Mouse (Mus musculus) midbrain, postnatal 0 days (tissue): Measurements from ENCODE around the gene Parg. TPM values are rescaled to one million over a fixed set of nuclear protein-coding genes. Genes with fewer than 3 reads are reported as not detected.

Source experiments
- ATAC-seq: fragments of 200-750 bp; cut with Nextera tagmentation; 2 replicates; pipeline ENCODE4 v1.8.0; 2017; ENCODE audit warnings: moderate number of reproducible peaks, mild to moderate bottlenecking, moderate TSS enrichment, moderate library complexity; ENCODE audit not compliant: low FRiP score
- DNase-seq: peaks from one replicate; pipeline ENCODE4 v3.0.0-alpha.2; 2015; ENCODE audit warnings: low spot score
- H3K27ac ChIP-seq: fragments of 300-500 bp; sonication (generic); 2 replicates; pipeline ENCODE4 v1.5.1; 2014; ENCODE audit warnings: low read depth, mild to moderate bottlenecking, low read length, mixed read lengths
- H3K27me3 ChIP-seq: fragments of 300-500 bp; sonication (generic); 2 replicates; pipeline ENCODE4 v1.6.1; 2014; ENCODE audit warnings: low read length, control low read depth, mixed read lengths; ENCODE audit not compliant: insufficient read depth
- H3K36me3 ChIP-seq: fragments of 300-500 bp; sonication (generic); 2 replicates; pipeline ENCODE4 v1.6.1; 2014; ENCODE audit warnings: low read length, control low read depth, mixed read lengths; ENCODE audit not compliant: insufficient read depth
- H3K4me1 ChIP-seq: fragments of 300-500 bp; sonication (generic); 2 replicates; pipeline ENCODE4 v1.6.1; 2014; ENCODE audit warnings: mild to moderate bottlenecking, control low read depth, antibody characterized with exemption, low read length, mixed read lengths; ENCODE audit not compliant: insufficient read depth
- H3K4me2 ChIP-seq: fragments of 300-500 bp; sonication (generic); 2 replicates; pipeline ENCODE4 v1.6.1; 2014; ENCODE audit warnings: low read depth, mild to moderate bottlenecking, low read length, mixed read lengths; ENCODE audit not compliant: poor library complexity, severe bottlenecking
- H3K4me3 ChIP-seq: fragments of 300-500 bp; sonication (generic); 2 replicates; pipeline ENCODE4 v1.5.1; 2014; ENCODE audit warnings: low read depth, mild to moderate bottlenecking, low read length, moderate library complexity
- H3K9ac ChIP-seq: fragments of 300-500 bp; sonication (generic); replicated peaks from 2 replicates; pipeline ENCODE4 v1.6.1; 2014; ENCODE audit warnings: mild to moderate bottlenecking, low read length, moderate library complexity, mixed read lengths; ENCODE audit not compliant: poor library complexity, severe bottlenecking
- H3K9me3 ChIP-seq: fragments of 300-500 bp; sonication (generic); 2 replicates; pipeline ENCODE4 v1.6.1; 2016; ENCODE audit warnings: low read length, control low read depth
- CTCF ChIP-seq: IDR thresholded peaks from 2 replicates; pipeline ENCODE4 v1.5.1; 2016; ENCODE audit warnings: antibody characterized with exemption, mild to moderate bottlenecking
- WGBS: fragments of 180-500 bp; shearing (Covaris S2); extraction: QIAGEN DNeasy Blood & Tissue Kit; methylation state at CpG from one replicate; pipeline ENCODE4 v1.1.7; 2014; 5-methylcytosine and 5-hydroxymethylcytosine counted together
- polyA plus RNA-seq: library from polyadenylated mRNA; unstranded; fragments of >200 nt; fragmentation: Nextera tagmentation; extraction: Ambion mirVana; gene quantifications from 2 replicates; pipeline ENCODE4 v1.2.1, GENCODE M21; 2015
- total RNA-seq: library from RNA; depleted of rRNA; stranded (reverse); fragments of >200 nt; gene quantifications from 2 replicates; pipeline ENCODE4 v1.2.3, GENCODE M21; 2014

The Parg gene
- total and polyA plus RNA-seq, 2 experiments from 2014 or later, result 25.7 to 45.9 TPM

DNA sequence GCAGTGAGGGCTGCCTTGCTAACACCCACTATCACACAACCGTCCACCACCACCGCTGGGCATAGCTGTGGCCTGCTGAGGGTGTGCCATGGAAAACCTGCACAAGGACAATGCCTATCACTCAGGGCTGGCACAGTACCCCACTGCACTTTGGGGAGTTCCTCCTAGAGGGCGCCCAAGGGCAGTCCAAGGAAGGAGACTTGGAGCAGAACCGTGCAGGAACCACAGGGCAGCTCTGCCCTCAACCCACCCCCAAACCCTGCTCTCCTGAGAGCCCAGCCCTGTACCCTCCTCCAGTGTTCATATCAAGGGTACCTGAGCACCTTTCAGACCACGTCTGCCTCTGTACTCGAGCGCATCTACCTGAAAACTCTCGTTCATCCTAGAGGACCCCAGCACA, 108.1 kb downstream of the Parg start:
- H3K4me2 ChIP-seq, result no peak overlapping the region
- H3K4me3 ChIP-seq, result no peak overlapping the region
- no peak overlapping the region for H3K9ac ChIP-seq
- TF ChIP-seq CTCF, result peak; percentile 57
- ATAC-seq (no peak), DNase-seq (peak; percentile 50)
- no peaks in the 10 kb centered on the region for H3K9me3 ChIP-seq
- H3K27me3 ChIP-seq, result no peaks in the 10 kb centered on the region
- no peaks in the 10 kb centered on the region for H3K4me1 ChIP-seq
- H3K27ac ChIP-seq, result no peak overlapping the region
- no peaks in the 10 kb centered on the region for H3K36me3 ChIP-seq
- 44% methylated on average over 8 of the region's 8 CpGs for WGBS

DNA sequence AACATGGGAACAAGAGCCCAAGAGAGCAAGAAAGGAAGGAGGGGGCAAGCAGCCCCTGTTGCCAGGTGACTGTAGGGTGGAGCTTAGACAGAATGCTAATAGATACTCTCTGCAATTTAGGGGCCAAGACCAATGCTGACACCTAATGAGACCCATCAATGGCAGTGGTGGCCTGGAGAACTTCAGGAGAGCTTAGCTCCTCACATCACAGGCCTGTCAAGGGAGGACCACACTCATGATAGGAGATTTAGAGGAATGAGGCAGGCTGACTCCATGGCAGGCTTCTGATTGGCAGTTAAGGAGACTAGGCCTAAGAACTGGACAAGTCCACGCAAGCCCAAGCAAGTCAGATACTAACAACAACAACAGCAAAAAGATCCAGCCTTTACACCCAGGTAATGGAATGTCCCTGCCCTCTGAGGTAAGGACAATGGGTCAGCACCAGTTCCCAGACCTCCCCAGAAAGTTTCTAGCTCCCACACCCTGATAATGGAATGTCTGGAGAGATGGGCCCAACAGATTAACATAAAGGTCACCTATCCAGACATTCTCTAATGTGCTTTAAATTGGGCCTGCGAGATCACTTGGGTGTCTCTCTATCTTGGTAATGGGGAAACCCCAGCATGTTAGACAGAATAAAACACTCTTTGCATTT, 109.8 kb downstream of the Parg start:
- ATAC-seq, result no peak
- 94% methylated on average over 2 of the region's 2 CpGs for WGBS
- no peaks in the 10 kb centered on the region for H3K27me3 ChIP-seq
- no peaks in the 10 kb centered on the region for H3K9me3 ChIP-seq
- no peak overlapping the region for H3K4me3 ChIP-seq
- H3K9ac ChIP-seq, result no peak overlapping the region
- H3K4me1 ChIP-seq, result no peaks in the 10 kb centered on the region
- H3K36me3 ChIP-seq, result no peaks in the 10 kb centered on the region
- H3K27ac ChIP-seq, result no peak overlapping the region
- H3K4me2 ChIP-seq, result no peak overlapping the region
- no peak for TF ChIP-seq CTCF
- no peak for DNase-seq

DNA sequence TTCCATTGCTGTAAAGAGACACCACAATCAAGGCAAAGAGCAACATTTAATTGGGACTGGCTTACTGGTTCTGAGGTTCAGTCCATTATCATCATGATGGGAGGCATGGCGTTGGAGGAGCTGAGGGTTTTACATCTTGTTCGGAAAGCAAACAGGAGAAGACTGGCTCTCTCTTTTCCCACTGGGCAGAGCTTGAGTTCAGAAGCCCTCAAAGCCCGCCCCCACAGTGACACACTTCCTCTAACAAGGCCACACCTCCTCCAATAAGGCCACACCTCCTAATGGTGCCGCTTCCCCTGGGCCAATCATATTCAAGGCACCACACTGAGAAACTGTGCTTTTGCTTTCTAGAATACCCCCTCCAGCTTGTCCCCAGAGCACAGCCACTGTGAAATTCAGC, 116.1 kb downstream of the Parg start:
- 0 out of 2 replicates have a peak overlapping the region, but pooled peaks have one; percentile 16 for H3K4me2 ChIP-seq

DNA sequence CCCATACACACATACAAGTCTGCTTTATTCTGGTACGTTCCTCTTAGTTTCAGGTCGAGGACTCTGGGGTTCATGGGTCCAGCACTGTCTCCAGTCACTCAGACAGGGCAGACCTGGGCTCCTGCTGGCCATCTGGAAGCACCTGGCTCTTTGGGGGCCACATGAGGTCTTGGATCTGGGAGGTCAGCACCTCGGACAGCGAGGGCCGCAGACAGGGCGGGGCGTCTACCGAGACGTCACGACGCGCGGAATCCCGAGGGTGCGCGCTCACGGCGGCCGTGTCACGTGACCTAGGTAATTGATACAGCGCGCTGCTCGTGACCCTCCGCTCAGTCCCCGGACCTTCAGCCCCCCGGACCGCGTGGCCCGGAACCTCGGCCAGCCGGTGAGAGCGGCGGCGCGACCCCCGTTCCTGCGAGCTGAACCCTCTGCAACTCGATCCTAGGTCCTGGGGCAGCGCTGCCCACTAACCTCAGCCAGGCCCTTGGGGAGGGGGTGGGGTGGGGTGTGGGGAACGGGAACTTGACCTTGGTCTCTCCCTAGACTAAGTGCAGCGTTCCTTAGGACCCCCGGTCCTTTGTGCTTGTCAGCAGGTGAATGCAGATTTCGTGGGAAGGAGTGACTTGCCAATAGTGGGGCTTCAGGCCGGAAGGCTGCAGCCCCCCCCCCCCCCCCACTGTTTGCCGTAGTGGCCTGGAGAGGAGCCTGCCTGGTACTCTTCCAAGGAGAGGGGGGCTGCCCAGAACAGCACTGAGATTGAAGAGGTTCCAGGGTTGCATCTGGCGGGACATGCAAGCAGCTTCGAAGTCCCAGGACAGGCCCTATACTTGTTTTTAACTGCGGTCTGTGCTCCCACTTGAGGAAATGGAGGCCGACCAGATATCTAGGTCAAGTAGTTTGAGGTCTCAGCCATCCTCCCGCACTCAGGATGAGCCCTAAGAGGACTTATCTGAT, 120.3 kb downstream of the Parg start, which contains the start of gene Ogdhl:
TSS of gene Ogdhl (plus strand) at position 288 of the 954 bp plus-strand sequence.
- H3K27ac ChIP-seq, result peak within 1 kb of the TSS; percentile 26; the same call in 1 of the 2 replicates
- WGBS, result 3% methylated on average over 47 of the region's 50 CpGs
- H3K27me3 ChIP-seq, result no peaks in the 10 kb centered on the region
- no peaks in the 10 kb centered on the region for H3K9me3 ChIP-seq
- H3K4me3 ChIP-seq, result peak within 1 kb of the TSS; percentile 61
- H3K4me1 ChIP-seq, result peaks cover 6% of the 10 kb centered on the region; the same call in 1 of the 2 replicates
- peak; percentile 68 for DNase-seq
- TF ChIP-seq CTCF, result no peak
- ATAC-seq, result peak; percentile 76
- peak within 1 kb of the TSS; percentile 79 for H3K9ac ChIP-seq
- H3K4me2 ChIP-seq, result peak within 1 kb of the TSS; percentile 92
- H3K36me3 ChIP-seq, result no peaks in the 10 kb centered on the region

More for the DNA sequence above, 116.1 kb downstream of the Parg start:
- Histone ChIP-seq H3K4me1 (peaks cover 5% of the 10 kb centered on the region; the same call in 1 of the 2 replicates), H3K9ac (no peak overlapping the region), H3K36me3 (no peaks in the 10 kb centered on the region), H3K27me3 (no peaks in the 10 kb centered on the region), H3K27ac (no peak overlapping the region), H3K9me3 (no peaks in the 10 kb centered on the region), H3K4me3 (no peak overlapping the region)
- ATAC-seq, result peak; percentile 58
- 11% methylated on average over 4 of the region's 4 CpGs for WGBS
- no peak for TF ChIP-seq CTCF
- DNase-seq, result peak; percentile 41

DNA sequence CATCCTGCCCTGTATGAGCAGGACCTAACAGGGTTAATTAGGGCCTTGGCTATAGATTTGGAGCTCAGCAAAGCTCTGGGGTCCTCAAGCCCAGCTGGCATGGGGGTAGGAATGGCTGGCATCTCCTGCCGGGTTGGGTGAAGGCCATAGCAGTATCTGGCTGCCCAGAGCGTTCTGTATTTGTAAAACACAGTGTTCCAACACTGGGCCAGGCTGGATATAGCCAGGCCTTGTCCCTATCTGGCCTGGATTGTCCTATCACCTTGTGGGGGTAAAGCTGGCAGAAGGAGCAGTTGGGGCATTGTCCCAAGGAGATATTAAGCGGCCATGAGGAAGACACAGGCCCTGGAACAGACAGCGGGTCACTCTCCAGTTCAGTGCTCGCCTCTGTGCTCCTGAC, 121.5 kb downstream of the Parg start:
- H3K4me3 ChIP-seq, result no peak overlapping the region
- ATAC-seq, result no peak
- H3K27me3 ChIP-seq, result no peaks in the 10 kb centered on the region
- H3K27ac ChIP-seq, result no peak overlapping the region
- H3K9ac ChIP-seq, result no peak overlapping the region
- TF ChIP-seq CTCF, result no peak
- no peak overlapping the region for H3K4me2 ChIP-seq
- DNase-seq, result no peak
- 88% methylated on average over 5 of the region's 5 CpGs for whole genome bisulfite sequencing
- no peaks in the 10 kb centered on the region for H3K9me3 ChIP-seq
- H3K36me3 ChIP-seq, result no peaks in the 10 kb centered on the region
- peaks cover 6% of the 10 kb centered on the region; the same call in 1 of the 2 replicates for H3K4me1 ChIP-seq
